Mouse (Mus musculus) left cerebral cortex, adult 8-10 months (tissue): ENCODE results near the gene Wdr12. TPM values are rescaled to one million over a fixed set of nuclear protein-coding genes. Genes with fewer than 3 reads are reported as not detected.
A peak's percentile ranks its signal among the peaks of the same experiment; 100 is the strongest.
"Not testable (repeated sequence)": the region's sequence is repeated elsewhere in the genome, so short reads cannot be mapped to it uniquely, and the experiment has no call there.

Source experiments
- DNase-seq, 2 experiments: peaks; one replicate each; pipeline ENCODE4 v3.0.0; 2022; ENCODE audit warnings: low spot score in 2 of 2
- total RNA-seq, 4 experiments: library from RNA; stranded (reverse); gene quantifications; 2 replicates each; pipeline ENCODE4 v1.2.4; 2022

Gene Wdr12
- total RNA-seq: 10 to 100 TPM; 31.5 to 34.9 (median 32.4) TPM

DNA sequence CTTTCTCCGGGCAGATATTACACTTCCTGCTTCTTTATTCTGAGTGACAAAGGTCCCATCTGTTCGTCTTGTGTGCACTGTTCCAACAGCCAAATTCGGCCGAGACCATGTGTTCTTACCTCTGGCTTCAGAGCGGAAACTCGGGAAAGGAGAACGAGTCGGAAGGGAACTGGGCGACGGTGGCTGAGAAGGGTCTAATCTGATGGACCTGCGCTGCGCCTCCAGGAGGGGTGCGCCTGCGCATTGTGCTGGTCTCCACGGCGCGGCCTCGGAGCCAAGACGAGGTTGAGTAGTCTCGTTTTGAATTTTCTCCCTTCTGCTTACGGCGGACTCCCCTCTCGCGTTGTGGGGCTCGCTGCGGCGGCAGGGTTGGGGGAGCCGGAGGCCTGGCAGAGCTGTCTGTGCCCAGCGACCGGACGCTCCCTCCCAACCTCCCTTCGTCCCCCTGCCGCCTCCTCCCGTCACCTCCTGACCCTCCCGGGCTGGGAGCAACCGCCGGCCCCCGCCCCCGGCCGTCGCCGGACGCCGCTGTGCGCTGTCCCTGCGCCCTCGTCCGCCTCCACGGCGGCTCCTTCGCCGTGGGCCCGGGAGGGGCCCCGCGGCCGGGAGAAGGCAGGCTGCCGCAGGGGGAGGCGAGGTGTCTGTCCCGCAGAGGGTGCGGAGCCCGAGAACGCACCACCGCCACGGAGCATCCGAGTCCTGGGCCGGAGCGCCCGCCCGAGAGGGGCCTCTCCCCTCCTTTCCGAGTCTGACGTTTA, at the start of gene Wdr12, which contains the start of gene Carf:
Gene Wdr12 (minus strand): TSS at position 622 of the 758 bp plus-strand sequence.
Gene Carf (plus strand): TSS at position 224 of the 758 bp plus-strand sequence.
- DNase-seq: peak; percentile 94 to 97

DNA sequence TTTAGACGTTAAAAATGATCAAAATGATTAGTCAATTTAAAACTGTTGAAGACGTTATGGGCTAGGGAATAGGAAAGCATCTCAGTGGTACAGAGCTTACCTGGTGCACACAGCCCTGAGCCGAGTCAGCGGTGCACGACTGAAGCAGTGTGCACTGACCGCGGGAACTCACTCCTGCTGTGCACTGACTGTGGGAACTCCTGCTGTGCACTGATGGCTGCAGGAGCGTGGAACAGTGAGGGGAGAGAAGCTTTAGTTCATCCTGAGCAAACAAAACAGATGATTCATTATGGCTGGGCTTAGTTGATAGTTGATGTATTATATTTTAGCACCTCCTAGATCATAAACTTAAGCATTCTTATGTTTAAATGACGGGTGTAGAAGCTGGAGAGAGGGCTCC, 38.9 kb upstream of the Wdr12 start:
- DNase-seq: no peak

DNA sequence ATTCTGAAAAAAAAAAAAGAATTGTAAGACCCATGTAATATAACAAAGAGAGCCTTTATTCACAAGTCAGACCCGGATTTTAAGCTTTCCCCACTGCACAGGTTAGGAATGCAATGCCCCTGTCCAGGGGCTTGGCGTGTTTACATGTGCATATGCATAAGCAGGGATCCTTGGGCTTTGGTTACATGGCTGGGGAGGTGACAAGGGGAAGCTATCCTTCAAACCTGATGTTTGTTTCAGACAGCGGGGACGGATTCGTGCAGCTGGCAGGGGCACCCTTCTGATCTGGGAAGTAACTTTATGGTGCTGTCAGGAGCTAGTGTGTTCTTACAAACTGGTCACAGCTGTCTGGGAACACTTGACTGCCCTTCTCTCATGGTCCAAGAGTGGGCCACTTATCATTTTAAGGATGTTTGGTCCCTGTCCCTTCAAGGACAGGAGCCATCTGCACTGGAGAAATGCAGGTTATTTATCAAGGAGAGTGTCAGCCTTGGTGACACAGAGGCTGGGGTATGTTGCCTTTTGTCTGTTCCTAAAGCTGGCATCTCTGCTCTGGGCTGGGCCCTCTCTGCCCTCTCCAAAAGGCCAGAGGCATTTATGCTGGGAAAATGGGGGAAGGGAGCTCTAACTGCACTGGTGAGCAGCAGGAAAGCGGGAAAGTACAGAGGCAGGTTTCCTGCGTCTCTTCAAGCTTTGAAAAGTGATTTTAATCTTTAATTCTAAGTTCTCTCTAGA, 19.4 kb upstream of the Wdr12 start:
- no peak for DNase-seq

DNA sequence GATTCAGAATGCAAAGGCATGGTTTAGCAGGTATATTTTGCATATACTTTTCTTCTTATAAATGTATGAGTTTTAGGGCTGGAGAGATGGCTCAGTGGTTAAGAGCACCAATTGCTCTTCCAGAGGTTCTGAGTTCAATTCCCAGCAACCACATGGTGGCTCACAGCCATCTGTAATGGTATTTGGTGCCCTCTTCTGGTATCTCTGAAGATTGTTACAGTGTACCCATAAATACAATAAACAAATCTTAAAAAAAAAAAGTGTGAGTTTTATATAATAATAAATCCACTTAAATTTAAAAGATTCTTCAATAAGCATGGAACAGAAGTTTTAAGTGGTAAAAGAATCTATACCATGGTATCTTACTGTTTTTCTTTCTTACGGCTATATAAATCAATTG, 6.1 kb upstream of the Wdr12 start:
- DNase-seq: no peak

DNA sequence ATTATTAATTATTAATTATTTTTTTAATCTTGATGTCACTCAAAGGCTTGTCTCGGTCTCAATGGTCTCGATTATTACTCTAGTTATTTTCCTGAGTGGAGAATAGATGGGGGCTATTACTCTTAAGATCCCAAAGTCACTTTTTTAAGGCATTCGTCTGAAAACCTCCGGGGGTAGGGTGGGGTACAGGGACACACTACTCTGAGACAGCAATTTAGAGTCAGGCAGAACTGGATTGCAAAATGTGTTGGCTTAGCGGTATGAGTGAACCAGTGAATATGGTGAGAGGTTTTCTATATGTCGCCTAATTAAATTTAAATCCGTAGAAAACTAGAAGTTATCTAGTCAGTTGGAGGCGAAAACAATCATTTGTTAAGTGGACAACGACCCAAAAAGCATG, 394 bp upstream of the Wdr12 start:
- no peak for DNase-seq

DNA sequence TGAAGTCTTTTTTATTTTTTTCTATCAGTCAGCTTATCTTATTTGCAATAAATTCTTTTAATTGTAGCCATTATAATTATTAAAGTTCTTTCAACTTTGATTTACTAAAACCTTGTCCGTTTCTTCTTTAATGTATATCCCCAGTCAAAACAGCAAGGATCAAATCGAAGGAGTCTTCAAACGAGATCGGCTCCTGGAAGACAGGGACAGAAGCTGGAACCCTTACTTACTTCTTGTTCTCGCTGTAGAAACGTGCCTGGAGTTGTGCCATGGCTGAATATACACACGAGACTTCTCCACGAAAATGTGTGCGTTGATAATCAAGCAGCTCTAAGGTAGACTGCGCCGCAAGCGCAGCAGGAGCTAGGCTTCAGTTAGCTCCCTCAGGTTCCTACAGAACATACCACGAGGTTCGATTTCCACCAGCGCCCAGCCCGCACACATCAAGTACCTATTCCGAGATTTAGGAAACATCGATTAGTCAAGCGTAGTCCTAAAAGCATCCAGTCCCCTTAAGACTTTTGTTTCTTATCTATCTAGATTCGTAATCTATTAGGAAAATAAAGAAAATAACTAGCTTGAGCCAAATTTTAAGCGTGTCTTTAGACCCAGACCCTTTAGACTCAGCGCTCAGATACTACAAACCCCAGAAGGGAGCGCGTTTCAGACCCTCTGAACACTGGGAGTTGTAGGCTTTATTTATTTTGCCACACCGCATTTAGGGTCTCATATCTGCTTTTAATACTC, 995 bp downstream of the Wdr12 start:
- DNase-seq: peak; percentile 46 to 68

DNA sequence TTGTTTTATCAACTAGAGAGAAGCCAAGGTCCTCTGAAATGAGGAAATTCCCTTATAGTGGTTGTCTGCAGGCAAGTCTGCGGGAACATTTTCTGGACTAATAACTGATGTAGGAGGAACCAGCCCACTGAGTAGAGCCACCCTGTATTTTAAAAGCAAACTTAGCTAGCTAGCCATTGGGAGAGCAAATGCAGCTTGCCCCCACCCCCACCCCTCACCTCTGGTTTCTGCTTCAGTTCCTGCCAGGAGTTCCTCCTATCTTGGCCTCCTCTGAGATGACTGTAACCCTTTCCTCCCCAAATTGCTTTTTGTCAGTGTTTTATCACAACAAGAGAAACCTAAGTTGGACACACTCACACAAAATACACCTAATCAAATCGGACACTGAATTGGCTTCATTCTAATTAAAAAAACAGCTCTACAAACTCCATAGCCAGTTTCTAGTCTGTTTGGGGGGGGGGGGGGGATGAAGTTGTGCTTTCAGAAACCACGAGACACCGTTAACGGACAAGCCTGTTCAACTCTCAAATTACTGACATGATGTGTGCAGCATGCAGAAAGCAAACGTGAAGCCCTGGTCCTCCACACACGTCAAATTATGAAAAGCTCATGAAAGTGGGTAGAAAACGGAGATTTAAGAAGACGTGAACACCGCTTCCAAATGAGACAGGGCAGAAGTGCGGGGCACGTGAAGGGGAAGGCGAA, 1.7 kb downstream of the Wdr12 start:
- DNase-seq: peak in 1 of 2 experiments; percentile 9

DNA sequence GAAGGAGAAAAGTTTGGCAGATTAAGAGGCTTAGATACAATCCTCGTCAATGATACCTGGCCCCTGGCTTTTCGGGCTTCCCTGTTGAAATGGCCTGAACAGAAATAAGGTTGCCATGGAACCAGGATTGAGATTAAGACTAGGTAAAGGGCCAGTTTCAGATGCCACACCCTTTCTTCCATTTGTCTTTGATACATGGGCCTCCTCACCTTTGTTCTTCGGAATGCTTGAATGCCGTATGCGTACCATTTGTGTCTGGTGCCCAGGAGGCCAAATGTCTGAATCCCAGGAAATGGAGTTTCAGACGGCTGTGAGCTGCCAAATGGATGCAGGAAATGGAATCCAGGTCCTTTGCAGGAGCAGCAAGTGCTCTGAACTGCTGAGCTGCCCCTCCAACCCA, 22.0 kb downstream of the Wdr12 start:
- DNase-seq: no peak

DNA sequence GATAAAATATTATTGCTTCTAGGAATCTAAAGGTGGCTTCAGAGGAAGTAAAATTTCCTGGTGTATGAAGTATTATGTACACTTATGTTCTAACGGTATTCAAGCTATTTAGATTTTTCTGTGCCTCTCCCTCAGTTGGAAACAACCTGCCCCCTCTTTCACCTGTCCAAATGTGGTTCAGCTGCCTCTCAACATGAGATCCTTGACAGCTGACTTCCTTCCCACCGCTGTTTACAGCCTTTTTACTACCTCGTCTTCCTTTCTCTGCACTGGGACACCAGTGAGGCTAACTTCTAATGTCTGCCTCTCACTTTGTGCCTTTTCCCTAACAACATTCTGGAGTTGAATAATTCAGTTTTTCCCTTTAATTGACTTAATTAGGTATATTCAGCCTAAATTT, 22.9 kb downstream of the Wdr12 start:
- no peak for DNase-seq

DNA sequence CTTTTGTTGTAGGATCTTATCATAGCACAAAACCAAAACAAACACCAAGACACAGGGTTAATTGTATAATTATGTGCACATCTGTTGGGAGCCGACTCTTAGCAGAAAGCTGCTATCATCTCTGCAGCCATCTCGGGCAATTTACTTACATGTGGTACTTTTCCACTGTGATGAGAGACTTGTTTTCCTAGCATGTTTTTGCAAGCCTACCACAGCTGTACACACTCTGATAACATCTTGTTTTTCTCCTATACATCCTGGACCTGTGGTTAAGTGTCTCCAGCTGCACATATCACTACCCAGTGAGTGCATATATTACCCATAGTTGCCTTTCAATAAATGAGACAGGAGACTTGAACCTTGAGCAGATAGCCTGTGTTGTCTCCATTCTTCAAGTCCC, 23.5 kb downstream of the Wdr12 start:
- DNase-seq: no peak

DNA sequence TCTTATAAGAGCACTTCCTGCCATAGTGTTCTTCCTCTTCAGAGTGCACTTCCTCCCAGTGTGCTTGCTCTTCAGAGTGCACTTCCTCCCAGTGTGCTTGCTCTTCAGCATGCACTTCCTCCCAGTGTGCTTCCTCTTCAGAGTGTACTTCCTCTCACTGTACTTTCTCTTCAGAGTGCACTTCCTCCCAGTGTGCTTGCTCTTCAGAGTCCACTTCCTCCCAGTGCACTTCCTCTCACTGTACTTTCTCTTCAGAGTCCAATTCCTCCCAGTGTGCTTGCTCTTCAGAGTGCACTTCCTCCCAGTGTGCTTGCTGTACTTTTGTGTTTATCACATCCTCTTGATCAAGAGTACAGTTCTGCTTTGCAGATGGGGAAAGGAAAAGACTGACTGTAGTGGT, 27.7 kb downstream of the Wdr12 start:
- DNase-seq: not testable (repeated sequence)

DNA sequence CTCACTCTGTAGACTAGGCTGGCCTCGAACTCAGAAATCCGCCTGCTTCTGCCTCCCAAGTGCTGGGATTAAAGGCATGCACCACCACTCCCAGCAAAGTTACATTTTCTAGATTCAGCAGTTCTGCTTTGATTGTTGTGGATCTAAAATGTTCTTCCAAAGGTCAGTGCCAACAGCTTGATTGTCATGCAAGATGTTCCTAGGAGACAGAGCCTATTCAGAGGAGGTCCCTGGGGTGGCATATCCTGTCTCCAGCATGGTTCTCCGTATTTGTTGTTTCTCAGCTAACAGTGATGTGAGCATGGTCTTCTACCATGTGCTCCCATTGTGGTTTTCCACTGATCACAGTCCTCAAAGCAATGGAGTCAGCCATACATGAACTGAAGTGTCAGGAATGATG, 42.1 kb downstream of the Wdr12 start:
- no peak for DNase-seq

DNA sequence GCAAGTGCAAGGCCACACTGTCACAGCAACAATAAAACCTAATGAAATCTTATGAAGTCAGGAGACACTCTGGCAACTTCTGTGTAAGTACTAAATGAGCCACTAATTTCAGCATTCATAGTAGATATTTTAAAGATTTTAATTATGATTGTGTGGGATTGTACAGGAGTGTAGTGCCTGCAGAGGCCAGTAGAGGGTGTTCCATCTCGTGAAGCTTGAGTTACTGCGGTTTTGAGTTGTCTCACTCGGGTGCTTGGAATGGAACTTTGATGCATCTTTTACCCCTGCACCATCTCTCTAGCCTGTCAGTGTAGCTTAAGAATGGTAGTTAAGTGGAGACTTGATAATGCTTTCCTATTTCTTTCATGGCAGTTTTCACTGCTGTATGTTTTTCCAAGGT, 43.8 kb downstream of the Wdr12 start:
- DNase-seq: no peak

DNA sequence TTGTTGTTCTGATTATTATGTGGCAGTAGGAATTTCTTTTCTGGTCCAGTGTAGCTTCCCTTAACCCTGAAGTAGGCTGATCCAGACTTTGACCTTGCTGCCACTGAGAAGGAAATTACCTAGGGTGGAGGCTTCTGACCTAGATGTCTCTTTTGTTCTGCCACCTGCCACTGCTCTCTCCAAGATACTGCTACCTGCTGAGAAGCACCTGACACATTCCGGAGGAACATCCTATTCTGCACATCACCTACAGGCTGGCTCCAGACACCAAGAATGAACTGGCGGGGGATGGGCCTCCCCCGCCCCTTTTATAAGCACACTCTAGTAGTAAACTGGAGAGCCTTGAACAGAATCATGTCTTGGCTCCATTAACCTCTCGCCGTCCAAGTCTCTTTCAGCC, 51.0 kb downstream of the Wdr12 start:
- DNase-seq: not testable (repeated sequence)

DNA sequence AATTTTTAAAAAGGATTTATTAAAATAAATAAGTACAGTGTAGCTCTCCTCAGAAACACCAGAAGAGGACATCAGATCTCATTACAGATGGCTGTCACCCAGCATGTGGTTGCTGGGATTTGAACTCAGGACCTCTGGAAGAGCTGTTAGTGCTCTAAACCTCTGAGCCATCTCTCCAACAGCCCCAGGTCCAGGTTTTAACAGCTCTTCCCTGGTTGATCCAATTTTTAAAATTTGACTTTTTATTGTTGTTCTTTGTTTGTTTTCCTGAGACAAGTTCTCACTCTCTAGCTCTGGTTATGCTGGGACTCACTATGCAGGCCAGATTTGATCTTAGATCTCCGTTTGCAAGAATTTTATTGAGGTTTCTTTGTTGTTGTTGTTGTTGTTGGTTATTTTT, 53.9 kb downstream of the Wdr12 start:
- DNase-seq: no peak

DNA sequence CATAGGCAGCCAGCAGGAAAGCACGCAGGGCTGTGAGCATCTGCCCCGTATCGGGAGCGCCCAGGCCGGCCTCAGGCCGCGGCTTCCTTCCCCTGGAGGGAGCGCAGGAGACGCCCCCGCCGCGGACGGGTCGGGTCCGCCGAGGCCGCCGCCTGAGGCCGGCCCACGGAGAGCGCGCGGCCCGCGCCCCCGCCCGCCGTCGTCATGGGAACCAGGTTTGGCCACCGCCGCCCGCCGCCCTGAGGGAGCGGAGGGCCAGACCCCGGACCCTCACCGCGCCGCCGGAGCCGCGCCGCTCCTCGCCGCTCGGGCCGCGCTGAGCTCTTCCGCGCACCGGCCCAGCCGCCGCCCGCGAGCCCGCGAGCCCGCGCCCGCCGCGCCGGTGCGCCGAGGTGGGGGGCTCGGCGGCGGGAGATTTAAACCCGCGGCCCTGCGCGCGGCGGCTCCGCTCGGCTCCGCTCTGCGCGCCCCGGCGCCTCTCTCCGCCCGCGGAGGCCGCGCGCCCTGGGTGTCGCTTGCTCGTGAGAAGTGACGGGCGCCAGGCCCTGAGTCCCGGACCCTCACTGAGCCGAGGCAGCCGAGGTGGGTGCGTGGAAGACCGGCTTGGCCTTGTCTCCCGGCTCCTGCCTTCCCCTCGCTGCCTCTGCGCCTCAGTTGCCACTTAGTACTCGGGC, 55.5 kb downstream of the Wdr12 start, which contains the start of gene Ica1l:
Gene Ica1l (minus strand): TSS at position 389 of the 674 bp plus-strand sequence.
- peak in 1 of 2 experiments; percentile 18 for DNase-seq

DNA sequence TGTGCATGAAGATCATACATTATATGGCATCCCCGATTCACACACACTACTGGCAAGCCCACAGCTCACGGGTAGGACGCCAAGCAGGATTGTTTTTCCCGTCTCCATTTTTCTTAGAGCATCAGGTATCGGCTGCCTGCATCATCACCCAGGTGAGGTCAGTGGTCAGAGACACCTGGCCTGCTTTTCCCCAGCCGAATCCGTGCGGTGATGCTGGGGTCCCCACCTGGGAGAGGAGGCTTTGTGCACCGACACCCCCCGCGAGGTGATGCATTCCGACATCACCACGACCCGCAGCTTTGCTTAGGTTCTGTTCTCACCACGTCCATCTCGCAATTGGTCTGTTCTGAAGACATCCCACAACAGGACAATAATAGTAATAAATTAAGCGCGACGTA, 56.0 kb downstream of the Wdr12 start:
- peak in 1 of 2 experiments; percentile 7 for DNase-seq

DNA sequence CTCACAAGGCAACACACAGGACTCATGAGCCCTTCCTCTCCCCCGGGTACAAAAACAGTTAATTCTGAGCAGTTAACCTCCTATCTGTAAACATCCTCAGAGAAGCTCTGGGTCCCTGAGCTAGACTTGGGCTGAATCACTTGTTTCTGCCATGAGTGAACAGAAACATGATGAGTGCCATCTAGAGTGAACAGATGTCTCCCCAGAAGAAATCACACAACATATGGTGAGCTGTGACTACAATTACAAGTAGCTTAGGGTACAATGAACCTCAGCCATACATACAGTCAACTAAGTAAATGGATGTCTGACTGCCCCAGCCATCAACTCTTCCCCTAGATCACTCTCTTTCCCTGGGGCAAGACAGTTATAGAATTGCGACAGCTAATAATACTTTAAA, 63.4 kb downstream of the Wdr12 start:
- peak in 1 of 2 experiments; percentile 42 for DNase-seq
